Mouse (Mus musculus): Measurements from ENCODE around the gene 2810004N23Rik.

GRCm38 (mm10) chr8:124793661-124794485, 69.0 kb downstream of the 2810004N23Rik start:
- no peak for TF ChIP-seq POLR2A (IDR thresholded peaks at IDR 0.05; ENCODE audit: low read depth, low read length)
- TF ChIP-seq CTCF (conservative IDR thresholded peaks at IDR 0.05; ENCODE audit: insufficient read depth, insufficient read length, low read depth, low read length) = no peak
